Mouse (Mus musculus): ENCODE results near the gene Micu1. TPM values are rescaled to one million over a fixed set of nuclear protein-coding genes. Genes with fewer than 3 reads are reported as not detected.
"Not testable (repeated sequence)": the region's sequence is repeated elsewhere in the genome, so short reads cannot be mapped to it uniquely, and the experiment has no call there.

Gene Micu1
- 100 to 1,000 TPM in 3 of 4 experiments, 10 to 100 TPM in 1; 94.2 to 120 (median 103) TPM for total RNA-seq (2022)

DNA sequence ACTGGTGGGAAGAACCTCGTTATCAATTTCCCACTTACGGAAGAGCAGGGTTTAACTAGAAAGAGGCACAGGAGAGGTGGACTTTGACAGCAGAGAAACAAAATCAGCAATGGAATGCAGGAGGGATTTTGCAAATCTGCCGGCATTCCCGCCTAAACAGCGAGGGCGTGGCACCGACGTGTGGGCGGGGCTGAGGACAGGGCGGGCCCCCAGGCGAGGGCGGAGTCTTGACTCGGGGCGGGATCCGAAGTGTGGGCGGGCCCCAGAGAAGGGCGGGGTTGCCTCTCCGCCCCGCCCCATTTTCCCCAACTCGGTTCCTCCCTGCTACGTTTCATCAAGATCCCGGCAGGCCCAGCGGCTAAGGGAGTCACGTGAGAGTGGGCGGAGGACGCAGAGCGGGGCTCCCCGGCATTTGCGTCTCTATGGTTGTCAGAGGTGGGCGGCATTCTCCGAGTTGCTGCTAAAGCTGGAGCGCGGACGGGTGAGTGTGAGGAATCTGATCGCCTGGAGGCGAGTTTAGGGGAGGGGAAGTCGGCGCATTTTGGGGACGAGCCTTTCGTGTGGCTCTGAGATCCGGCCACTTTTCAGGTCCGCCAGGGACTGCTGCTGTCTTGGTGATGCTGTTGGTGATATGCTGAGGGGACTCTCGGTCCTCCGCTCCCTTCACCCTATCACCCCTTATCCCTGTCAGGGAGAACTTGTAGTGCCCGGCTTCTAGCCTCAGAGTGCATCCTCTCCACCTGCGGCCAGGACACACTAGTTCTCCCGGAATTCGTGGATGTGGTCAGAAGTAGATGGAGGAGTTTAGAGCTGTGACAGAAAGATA lies at the start of gene Micu1:
TSS of gene Micu1 (plus strand) at position 271 of the 826 bp plus-strand sequence.
- DNase-seq (ENCODE audit: low spot score in 2 of 2), result peak; percentile 84 to 97

DNA sequence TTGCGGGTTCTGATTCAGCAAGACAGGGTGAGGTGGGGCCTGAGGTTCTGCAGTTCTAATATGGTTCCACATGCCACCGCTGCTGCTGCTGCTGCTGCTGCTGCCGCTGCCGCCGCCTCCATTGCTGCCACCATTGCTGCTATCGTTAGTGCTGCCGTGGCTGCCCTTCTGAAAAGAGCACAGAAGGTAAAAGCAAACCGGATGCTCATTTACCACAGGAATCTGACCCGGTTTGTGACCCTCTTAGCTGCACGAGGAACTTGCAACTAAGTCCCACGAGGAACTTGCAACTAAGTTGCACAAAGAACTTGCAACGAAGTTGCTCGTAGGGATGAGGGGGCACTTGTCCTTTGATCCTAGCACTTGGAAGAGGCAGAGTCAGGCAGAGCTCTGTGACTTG lies 45.5 kb upstream of the Micu1 start:
- DNase-seq (ENCODE audit: low spot score in 2 of 2), result no peak

DNA sequence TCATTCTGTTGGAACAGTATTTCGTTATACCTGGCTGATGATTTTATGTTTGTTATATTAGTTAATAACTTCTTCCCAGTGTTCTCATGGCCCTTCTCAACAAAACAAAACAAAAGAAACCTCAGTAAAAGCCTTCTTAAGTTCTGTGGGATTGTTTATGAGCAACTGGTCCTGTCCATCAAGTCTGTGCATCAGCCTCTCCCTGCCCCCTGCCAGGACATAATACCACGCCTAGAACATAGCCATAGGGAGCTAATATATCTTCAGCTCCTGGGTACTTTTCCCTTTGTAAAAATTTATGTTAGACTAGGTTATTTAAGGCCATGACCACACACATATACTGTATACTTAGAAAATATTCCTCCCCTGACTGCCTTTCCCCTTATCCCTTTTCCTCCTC lies 37.5 kb upstream of the Micu1 start:
- no peak for DNase-seq (ENCODE audit: low spot score in 2 of 2)

DNA sequence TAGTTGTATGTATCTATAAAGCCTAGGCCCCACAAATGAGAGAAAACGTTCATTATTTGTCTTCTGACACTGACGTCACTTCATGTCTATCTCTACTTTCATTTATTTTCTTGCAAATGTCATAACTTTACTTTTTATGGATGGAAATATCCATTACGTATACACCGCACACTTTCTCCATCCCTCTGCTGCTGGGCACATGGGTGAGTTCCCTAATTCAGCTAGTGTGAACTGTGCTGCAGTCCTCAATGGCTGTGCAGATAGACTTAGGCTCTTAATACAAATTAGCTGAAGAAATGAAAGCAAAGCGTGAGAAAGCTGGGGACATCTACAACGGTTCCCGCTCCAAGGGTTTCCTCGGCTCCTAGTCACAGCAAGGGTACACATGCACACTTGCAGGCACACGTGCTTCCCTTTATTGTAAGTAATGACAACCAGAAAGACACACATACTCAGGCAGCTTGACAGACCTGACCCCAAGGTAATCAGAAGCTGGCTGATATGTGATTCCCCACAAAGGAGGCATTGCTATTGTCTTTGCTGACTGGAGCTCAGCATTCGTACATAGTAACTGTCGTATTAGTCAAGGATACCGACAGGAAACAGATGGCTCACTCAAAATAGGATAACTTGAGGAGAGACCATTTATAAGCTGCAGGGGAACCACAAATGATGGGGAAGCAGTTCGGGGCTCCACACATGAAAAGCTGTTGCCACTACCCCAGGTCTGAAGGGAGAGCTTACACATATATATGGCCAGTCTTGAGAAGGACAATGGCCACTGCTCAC lies 36.6 kb upstream of the Micu1 start:
- DNase-seq (ENCODE audit: low spot score in 2 of 2), result no peak

DNA sequence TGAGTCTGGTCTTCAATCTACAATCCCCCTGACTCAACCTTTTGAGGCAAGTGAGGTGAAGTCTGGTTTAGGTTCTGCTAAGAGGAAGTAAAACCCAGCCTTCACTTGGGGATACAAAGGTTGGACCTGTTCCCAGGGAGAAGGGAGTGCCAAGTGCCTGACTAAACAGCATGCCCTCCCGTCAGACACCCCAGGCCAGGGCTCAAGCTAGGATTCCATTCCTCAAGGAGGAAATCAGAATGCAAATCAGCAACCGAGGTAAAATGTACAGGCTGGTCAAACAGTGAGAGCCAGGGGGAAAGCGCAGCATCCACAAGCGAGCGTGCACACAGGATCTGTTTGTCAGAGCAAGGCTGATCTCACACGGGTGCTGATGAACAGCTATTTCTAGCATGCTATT lies 34.9 kb upstream of the Micu1 start:
- DNase-seq (ENCODE audit: low spot score in 2 of 2), result peak in 1 of 2 experiments; percentile 7

DNA sequence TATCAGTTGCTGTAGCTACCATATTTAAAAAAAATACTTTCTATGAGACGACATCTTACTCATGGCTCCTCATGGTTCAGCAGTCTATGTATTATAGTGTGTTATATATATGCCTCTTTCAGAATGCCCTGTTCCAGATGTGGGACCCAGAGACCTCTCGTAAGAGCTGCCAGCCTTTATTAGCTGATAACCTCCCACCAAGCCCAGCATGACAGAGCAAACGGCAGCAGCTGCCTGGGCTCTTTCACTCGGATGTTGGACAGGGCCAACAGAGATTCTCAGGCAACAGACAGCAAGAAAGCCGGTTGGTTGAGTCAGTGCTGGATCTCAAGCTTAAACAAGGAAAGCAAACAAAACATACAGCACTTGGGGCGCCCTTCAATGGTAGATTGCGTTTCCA lies 33.8 kb upstream of the Micu1 start:
- DNase-seq (ENCODE audit: low spot score in 2 of 2), result no peak

DNA sequence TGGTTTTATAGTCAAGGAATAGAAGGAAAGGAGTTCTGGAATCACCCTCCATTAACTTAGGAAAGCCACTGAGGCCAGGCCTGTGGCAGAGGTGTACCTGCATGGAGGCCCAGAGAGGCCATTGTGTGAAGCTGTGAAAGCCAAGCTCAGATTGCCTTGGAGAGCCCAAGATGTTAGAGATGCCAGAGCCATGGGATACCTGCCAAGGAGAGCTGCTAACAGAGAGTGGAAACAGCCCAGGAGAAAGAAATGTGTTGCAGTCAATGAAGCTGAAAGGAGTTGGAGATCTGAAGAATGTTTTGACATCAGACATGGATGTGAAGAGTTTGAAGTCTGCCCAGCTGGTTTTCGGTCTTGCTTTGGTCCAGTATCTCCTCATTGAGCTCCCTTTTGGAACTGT lies 24.4 kb upstream of the Micu1 start:
- no peak for DNase-seq (ENCODE audit: low spot score in 2 of 2)

DNA sequence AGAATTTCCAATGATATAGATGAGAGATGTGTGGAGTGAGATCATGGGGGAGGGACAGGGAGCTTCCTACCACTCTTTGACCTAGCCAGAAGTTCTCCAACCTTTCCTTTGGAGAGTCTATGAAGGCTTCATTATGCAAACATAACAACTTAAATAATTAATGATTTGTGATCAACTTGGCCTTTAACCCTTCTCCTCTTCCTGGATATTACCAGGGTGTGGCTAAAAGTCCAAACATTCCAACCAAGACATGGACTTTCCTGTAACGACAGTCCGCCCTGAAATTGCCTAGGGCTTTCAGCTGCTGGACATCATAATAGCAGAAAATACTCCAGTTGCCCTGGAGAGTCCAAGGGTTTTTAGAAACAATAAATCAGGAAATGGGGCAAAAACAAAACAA lies 23.1 kb upstream of the Micu1 start:
- DNase-seq (ENCODE audit: low spot score in 2 of 2), result no peak

DNA sequence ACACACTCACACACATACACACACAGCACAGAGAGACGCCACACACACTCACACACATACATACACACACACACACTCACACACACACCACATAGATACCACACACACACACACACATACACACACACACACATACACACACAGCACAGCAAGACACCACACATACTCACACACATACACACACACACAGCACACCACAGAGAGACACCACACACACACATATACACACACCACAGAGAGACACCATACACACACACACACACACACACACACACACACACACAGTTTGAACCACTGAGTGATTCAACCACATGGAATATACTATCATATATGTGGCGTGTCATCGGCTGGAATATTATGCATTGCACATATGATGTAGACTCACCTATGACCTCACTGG lies 16.7 kb upstream of the Micu1 start:
- DNase-seq (ENCODE audit: low spot score in 2 of 2), result not testable (repeated sequence)

DNA sequence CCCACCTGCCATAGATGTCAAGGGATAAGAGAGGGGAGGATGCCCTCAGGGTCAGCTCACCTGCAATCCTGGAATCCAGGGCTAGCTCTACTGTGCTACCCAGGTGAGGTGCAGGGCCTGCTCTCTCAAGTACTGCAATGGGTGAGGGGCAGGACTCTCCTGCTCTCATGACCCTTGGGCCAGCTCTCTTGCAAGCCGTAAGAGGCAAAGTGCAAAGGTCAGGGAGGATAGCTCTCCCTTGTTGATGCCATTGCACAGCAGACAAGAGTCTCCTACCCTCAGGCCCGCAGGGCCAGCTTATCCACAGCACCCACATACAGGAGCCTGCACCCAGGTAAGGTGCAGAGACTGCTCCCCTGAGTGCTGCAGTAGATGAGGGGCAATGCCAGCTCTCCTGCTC lies 15.2 kb upstream of the Micu1 start:
- no peak for DNase-seq (ENCODE audit: low spot score in 2 of 2)

DNA sequence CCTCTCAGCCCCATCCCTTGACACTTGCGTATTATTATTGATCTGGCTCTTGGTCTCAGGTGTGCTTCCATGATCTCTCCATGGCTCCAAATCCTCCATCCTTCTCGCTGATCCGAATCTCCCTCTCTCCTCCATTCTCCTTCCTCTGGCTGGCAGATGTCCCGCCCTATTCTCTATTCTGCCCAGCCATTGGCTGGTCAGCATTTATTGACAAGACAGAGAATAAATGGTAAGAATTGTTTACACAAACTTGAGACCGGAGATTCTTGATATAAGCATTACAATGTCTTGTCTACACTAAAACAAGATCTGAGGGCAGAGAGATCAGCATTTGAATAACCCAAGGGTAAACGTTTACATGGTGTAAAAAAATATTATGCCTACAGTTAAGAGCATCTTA lies 12.4 kb upstream of the Micu1 start:
- no peak for DNase-seq (ENCODE audit: low spot score in 2 of 2)

DNA sequence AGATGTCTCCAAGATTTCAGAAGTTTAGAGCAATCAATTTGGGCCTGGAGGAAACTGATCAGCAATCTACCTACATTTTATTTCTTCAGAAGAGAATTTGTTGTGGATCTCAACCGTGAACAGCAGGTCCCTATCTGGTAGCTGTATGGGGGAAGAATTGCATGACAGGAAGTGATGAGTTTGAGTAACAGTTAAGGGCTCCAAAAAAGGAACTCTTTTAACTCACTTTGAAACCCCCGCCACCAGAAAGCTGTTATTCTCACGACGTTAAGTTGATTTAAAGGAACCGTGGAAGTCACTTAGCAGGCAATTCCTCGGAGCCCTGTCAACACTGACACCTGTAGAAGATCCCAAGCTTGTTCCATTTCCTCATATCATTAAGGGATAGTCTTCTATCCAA lies 9.8 kb upstream of the Micu1 start:
- no peak for DNase-seq (ENCODE audit: low spot score in 2 of 2)

DNA sequence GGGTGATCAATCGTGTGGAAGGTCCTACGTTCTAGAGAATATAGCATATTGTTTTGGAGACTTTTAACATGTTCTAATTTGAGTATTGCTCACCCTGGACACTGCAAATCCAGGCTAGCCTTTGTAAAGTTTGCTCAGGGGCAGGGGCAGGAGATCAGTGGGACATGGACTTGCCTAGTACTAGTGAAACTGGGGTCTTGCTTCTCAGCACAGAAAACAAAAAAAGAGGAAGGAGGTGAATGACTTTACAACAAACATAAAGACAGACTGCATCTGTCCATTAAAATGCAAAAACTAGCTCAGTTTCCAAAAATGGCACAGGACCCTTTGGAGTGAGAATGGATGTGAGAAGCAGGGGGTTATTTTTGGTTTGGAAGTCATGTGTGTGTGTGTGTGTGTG lies 8.2 kb upstream of the Micu1 start:
- DNase-seq (ENCODE audit: low spot score in 2 of 2), result no peak

DNA sequence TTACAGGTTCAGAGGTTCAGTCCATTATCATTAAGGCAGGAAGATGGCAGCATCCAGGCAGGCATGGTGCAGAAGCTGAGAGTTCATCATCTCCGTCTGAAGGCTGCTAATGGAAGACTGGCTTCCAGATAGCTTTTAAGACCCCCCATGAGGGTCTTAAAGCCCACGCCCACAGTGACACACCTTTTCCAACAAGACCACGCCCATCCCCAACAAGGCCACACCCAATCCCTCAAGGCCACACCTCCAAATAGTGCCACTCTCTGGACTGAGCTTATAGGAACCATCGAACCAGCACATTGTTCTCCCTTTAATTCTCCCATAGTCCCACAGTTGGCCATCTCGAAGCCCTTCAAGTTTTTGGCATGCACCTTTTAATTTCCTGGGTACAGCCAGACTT lies 2.8 kb upstream of the Micu1 start:
- DNase-seq (ENCODE audit: low spot score in 2 of 2), result no peak

DNA sequence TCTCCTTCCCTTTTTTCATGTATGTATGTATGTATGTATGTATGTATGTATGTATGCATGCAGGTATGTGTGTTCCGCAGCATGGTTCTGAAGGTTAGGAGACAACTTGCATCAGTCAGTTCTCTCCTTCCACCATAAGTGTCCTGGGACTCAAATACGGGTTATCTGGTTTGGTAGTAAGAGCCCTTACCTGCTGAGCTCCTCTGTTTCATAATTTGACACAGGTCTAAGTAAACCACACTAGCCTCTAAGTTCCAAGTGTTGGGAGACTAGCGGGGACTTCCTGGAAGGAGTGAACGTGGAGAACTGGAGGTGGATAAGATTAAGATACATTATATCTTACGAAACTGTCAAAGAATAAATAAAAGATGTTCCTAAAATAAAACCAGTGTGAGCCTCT lies 472 bp upstream of the Micu1 start:
- no peak for DNase-seq (ENCODE audit: low spot score in 2 of 2)

DNA sequence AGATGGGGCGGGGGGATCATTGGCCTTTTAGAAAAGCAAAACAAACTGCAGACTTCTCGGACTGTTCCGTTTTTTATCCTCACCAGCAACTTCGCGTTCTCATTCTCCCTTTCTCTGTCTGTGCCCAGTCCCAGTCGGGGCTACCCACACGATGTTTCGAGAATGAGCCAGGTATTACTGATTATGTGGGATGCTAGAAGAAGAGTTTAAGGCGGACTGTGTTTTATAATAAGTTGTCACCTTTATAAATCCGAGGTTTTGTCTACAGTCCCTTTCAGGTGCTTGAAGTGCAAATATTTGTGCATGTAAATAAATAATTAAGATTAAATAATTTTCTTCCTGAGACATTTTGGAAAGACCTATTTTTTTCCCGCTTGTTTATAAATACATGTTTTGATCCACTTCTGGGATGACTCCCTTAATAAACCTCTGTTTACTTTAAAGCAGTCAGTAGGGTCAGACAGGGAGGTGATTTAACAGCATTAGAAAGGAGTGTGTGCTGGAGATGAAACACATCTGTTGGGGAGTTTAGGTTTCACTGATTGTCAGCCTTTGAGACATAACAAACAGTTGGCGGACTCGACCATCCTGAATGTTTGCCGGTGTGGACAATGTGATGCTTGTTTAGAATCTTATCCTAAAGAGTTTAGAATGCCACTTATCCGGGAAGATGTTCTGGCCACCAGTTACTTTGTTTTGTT lies 933 bp downstream of the Micu1 start:
- DNase-seq (ENCODE audit: low spot score in 2 of 2), result no peak

DNA sequence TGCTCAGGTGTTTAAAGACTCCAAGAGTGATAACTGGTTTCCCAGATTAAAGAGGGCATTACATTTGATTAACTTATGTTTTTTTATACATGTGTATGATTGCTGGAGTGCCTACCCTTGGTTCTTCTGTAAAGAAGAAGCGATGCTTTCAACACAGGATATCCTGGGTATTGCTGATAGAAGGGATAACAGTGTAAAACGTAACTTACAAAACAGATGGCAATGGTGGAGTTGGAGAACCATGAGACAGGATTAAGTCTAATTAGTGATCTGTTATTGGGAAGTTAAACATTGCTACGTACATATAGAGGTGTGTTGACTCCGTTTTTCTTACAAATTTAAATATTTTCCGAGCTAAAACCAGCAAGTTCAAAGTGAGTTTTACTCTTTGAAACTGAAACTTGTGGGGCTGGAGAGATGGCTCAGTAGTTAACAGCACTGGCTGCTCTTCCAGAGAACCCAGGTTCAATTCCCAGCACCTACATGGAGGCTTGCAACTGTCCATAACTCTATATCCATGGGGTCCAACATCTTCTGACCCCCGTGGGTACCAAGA lies 4.8 kb downstream of the Micu1 start:
- DNase-seq (ENCODE audit: low spot score in 2 of 2), result no peak

DNA sequence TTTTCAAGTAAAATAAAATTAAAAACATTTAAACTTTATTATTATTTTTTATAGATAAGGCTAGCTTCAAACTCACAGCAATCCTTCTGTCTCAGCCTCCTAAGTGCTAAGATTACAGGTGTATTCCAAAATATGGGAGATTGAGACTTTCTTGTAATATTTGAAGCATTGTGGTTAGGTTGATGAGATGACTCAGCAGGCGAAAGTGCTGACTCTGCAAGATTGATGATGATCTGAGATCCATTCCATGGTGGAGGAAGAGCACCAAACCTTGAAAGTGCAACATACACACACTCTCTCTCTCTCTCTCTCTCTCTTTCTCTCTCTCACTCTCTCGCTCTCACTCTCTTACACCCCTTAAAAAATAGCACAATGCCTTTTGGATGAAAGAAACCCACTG lies 5.3 kb downstream of the Micu1 start:
- DNase-seq (ENCODE audit: low spot score in 2 of 2), result no peak

DNA sequence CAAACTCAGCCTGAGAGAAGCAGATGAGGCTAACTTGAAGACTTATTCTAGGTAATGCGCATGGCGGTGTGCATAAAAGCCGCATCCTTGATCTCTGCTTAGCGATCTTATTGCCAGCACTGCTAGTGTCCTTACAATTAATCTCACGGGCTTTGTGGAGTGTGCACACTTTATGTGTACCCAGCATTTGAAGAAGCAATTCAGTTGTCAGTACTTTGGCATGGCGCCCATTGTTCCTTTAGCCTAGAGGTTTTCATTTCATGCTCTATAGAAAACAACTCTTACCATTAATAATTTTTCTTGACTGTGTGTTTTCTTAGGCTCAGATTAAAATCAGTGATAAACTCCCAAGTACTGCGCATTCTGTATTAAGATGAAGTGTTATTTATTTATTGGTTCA lies 7.0 kb downstream of the Micu1 start:
- DNase-seq (ENCODE audit: low spot score in 2 of 2), result no peak

DNA sequence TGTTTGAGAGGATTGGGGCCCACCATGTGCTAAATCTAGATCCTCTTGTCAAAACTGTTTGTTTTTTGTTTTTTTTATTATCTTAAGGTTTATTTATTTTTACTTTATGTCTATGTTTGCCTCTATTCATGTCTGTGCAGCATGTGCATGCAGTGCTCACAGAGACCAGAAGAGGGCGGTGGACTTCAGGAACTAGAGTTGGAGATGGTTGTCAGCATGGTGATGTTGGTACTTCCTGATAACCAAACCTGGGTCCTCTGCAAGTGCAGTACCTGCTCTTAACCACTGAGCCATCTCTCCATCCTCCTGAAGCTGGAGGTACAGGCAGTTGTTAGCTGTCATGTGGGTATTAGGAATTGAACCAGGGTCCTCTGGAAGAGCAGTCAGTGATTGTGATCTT lies 8.0 kb downstream of the Micu1 start:
- DNase-seq (ENCODE audit: low spot score in 2 of 2), result no peak

DNA sequence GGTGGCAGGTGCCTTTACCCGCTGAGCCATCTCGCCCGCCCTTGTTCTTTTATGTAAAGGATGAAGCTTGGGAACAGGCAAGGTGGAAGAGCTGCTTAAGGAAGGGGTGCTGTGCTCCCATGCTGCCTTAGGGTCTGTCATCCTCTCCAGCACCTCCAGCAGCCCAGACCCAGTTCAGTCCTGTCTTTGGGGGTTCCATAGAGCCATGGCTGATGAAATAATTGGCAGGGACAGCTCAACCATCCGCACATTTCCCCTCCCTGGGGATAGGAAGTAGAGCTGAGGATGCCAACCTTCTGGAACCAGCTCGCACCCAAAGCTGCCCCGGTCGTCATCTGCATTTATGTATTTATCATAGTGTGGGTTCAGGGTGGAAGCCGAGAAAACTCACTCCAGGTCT lies 9.8 kb downstream of the Micu1 start:
- DNase-seq (ENCODE audit: low spot score in 2 of 2), result no peak

DNA sequence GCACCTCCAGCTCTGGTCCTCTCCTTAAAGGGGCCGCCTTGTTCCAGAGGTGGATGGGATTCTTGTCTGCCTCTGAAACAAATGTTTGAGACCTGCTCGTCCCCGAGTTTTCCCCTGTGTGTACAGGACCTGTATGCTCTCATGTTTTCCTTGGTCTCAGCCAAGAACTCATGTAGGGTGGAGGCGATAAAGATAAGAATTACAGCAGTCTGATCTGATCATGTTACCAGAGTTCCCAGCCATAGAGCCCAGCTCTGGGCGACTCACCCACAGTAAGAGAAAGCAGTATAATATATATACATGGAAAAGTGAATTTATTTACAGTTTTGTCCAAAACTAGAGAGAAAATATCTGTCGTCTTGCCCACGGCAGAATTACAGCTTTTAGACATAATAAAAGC lies 17.7 kb downstream of the Micu1 start:
- DNase-seq (ENCODE audit: low spot score in 2 of 2), result no peak
